Mouse (Mus musculus): ENCODE data around the gene Mlec. TPM values are rescaled to one million over a fixed set of nuclear protein-coding genes. Genes with fewer than 3 reads are reported as not detected.

Gene Mlec
- polyA plus RNA-seq (2015; fragmentation: Nextera tagmentation; extraction: Ambion mirVana), result 44.5 and 51.0 TPM in 2 replicates

DNA sequence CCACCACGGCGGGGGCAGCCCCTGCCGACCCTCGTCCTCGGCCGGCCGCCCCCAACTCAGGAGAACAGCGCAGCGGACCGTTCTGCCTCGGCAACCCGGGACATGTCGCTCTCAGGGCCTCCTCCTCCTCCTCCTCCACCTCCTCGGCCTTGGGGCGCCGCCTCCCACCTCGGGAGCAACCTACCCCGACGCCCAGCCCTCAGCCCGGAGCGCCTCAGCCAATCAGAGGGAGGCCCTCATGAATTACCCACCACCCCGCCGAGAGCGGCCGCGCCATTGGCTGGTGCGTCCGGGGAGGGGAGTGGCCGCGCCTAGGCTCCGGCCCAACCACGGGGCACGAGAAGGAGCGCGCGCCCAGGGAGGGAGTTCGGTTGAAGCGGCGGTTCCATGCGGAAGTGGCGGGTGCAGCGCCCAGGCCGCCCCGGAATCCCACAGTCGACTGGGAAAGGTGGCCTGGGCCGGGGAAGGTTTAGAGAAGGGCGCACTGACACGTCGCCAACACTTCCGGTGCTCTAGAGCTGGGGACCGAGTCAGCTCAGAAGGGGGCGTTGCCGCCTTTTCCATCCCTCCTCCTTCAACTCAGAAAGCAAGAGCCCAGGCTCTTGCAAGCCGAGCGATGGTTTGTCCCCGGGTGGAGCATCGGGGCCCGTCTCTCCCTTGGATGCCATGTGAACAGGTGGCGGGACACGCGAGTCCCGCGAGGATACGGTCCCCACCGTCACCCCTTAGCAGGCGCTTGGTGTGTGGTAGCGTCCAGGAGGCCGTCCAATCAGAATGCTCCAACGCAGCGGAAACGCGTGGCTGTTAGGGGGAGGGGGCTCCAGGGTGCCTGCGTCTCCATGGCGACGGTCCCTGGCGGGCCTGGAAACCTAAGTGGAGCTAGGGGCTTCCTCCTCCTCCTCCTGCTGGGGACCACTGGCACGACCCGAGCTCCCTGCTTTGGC is at the start of gene Mlec:
Gene Mlec (minus strand): TSS at position 140 of the 944 bp plus-strand sequence.

GRCm38 (mm10) chr5:115193669-115194625 is 36.0 kb upstream of the Mlec start, which contains the start of gene Cabp1:
TSS of gene Cabp1 (minus strand) at chr5:115194381.

DNA sequence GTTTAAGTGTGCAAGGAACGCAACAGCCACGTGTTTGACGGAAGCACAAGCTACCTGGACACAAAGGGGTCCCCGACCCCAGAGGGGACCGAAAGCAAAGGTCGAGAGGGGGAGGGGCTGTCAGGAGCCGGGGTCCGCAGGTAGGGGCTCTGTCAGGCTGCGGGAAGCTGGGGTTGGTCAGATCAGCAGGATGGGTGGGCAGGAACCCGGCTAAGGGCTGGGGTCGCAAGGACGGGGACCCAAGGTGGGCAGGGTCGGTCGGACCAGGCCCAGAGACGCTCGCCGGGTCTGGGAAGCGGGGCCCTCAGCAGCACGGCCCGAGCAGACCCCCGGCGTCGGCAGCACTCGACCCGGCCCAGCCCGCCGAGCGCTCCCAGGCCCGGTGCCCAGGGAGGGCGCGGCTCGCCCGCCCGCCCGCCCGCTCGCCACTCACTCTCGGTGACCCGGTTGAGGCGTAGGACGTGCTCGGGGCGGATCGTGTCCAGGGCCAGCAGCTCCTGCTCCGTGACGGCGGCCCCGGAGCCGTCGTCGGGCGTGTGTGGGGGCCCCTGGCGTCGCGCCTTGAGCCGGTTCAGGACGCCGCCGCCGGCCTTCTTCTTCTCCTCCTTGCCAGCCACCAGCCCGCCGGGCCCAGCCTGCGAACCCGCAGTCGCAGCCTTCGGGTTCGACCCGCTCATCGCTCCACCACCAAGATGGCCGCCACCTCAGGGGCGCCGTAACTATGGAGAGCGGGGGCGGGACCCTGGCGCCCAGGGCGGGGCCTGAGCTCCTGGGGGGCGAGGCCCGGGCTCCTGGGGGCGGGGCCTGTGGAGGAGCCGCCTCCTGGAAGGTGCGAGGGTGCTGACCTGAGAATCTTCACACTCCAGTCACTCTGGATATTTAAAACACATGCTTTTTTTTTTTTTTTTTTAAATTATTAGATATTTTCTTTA is 23.5 kb downstream of the Mlec start, which contains the start of gene Unc119b:
Gene Unc119b (minus strand): TSS at position 742 of the 932 bp plus-strand sequence.

DNA sequence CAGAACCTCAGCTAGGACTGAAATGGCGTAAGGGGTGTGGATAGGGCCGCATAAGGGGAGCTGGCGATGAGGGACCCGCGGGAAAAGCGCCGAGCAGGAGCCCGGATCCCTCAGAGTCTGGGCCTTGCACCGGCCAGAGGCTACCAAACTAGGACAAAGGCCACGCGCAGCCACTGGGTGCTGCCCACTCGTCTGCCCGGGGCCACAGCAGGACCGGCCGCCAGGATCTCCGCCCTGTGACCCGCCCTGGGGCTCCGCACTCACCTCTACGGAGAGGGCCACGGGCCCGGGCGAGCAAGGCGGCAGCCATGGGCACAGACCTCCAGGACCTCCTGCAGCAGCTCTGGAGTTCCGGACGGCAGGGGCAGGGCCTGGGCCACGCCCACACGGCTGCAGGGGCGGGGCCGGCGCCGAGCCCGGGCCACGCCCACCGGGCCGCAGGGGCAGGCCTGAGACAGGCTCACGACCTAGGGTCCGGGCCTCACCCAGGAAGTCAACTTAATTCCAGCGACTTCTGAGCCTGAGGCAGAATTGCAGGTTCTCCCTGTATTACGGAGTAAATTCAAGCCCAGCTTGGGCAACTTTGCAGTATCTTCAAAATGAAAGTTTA is 38.9 kb downstream of the Mlec start, which contains the start of gene Acads:
Gene Acads (minus strand): TSS at position 386 of the 610 bp plus-strand sequence.

DNA sequence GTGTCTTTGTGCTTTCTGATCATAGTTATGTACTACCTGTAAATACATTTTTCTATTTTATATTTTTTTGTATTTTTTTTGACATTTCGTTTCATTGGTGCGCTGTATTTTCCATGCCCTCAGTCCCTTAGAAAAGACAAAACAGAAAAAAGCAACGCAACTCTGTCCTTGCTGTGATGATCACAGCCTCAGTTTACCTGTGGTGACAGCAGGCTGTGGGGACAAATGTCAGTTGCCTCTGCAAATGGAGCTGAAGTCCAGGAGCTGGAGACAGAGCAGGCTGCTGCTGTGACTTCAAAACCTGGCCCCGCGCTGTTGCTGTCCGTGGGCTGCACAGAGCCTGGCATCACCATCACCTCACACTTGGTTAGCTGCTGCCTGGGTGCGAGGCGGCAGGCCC is 59.8 kb downstream of the Mlec start, which contains the start of gene Gm10401:
Gene Gm10401 (minus strand): TSS at position 101 of the 400 bp plus-strand sequence.

Other genes starting within 250 kb of the Mlec start
- 2.3 TPM in 2 replicates for gene Oasl1, start 234.9 kb downstream of the Mlec start, polyA plus RNA-seq (2015; fragmentation: Nextera tagmentation; extraction: Ambion mirVana)
- 53.5 and 59.4 TPM in 2 replicates for gene 2210016L21Rik, start 216.0 kb downstream of the Mlec start, polyA plus RNA-seq (2015; fragmentation: Nextera tagmentation; extraction: Ambion mirVana)
- gene Hnf1a, start 187.1 kb downstream of the Mlec start, polyA plus RNA-seq (2015; fragmentation: Nextera tagmentation; extraction: Ambion mirVana), result 0.43 and 0.47 TPM in 2 replicates
- 29.7 and 40.9 TPM in 2 replicates for gene Sppl3, start 147.0 kb downstream of the Mlec start, polyA plus RNA-seq (2015; fragmentation: Nextera tagmentation; extraction: Ambion mirVana)
- 14.9 and 15.3 TPM in 2 replicates for gene Gm10401, start 59.9 kb downstream of the Mlec start, polyA plus RNA-seq (2015; fragmentation: Nextera tagmentation; extraction: Ambion mirVana)
- 108 and 204 TPM in 2 replicates for gene Acads, start 38.8 kb downstream of the Mlec start, polyA plus RNA-seq (2015; fragmentation: Nextera tagmentation; extraction: Ambion mirVana)
- gene Unc119b, start 23.2 kb downstream of the Mlec start, polyA plus RNA-seq (2015; fragmentation: Nextera tagmentation; extraction: Ambion mirVana), result 19.7 and 22.9 TPM in 2 replicates
- gene Cabp1, start 36.2 kb upstream of the Mlec start, polyA plus RNA-seq (2015; fragmentation: Nextera tagmentation; extraction: Ambion mirVana), result 1.2 and 2.4 TPM in 2 replicates
- gene Pop5, start 77.7 kb upstream of the Mlec start, polyA plus RNA-seq (2015; fragmentation: Nextera tagmentation; extraction: Ambion mirVana), result 122 and 162 TPM in 2 replicates
- gene Rnf10, start 114.7 kb upstream of the Mlec start, polyA plus RNA-seq (2015; fragmentation: Nextera tagmentation; extraction: Ambion mirVana), result 98.7 and 129 TPM in 2 replicates
- 28.4 and 38.6 TPM in 2 replicates for gene Coq5, start 121.5 kb upstream of the Mlec start, polyA plus RNA-seq (2015; fragmentation: Nextera tagmentation; extraction: Ambion mirVana)
- gene Dynll1, start 142.8 kb upstream of the Mlec start, polyA plus RNA-seq (2015; fragmentation: Nextera tagmentation; extraction: Ambion mirVana), result 875 and 948 TPM in 2 replicates
- 101 and 175 TPM in 2 replicates for gene Srsf9, start 169.0 kb upstream of the Mlec start, polyA plus RNA-seq (2015; fragmentation: Nextera tagmentation; extraction: Ambion mirVana)
- 24.1 and 24.3 TPM in 2 replicates for gene Gatc, start 183.0 kb upstream of the Mlec start, polyA plus RNA-seq (2015; fragmentation: Nextera tagmentation; extraction: Ambion mirVana)
- gene Triap1, start 183.0 kb upstream of the Mlec start, polyA plus RNA-seq (2015; fragmentation: Nextera tagmentation; extraction: Ambion mirVana), result 79.9 and 81.5 TPM in 2 replicates
- 1,163 and 1,602 TPM in 2 replicates for gene Cox6a1, start 190.8 kb upstream of the Mlec start, polyA plus RNA-seq (2015; fragmentation: Nextera tagmentation; extraction: Ambion mirVana)